Comparison of ENCODE assay signal across 26 mouse cellular contexts in genomic region chr4:39380771-39381170, GRCm38 (mm10).
DNase-seq lines count a peak whose midpoint lies in the region; ATAC-seq and TF ChIP-seq lines count a peak whose summit lies in the region.
"Had no signal": no experiment of that assay in that cellular context is flagged by ENCODE, and none has a peak within 500 bp of the region (broad histone marks: within the 10 kb centered on the region; RNA-seq: fewer than 3 reads in every experiment).

No protein-coding gene starts in this region.

- intact Hi-C loops in gastrocnemius, postnatal 14 days (cut with DNase I; ENCODE audit: low total_unique reads), result no loop called here

- 53% methylated on average over 2 of the region's 2 CpGs for WGBS in kidney, postnatal 0 days

- no peaks in the 10 kb centered on the region for H3K4me1 ChIP-seq in kidney, postnatal 0 days (replicated peaks; ENCODE audit: insufficient read depth, low read length)
- no peaks in the 10 kb centered on the region for H3K4me1 ChIP-seq in ES-E14 (ENCODE audit: control insufficient read depth in 2 of 2, insufficient read depth in 2 of 2, low read length in 2 of 2, poor library complexity in 1 of 2)
- H3K4me1 ChIP-seq: forebrain, embryonic 10.5 days; forebrain, embryonic 13.5 days; heart, embryonic 13.5 days had no signal

- H3K27ac ChIP-seq in kidney, postnatal 0 days, result no peak overlapping the region
- no peak overlapping the region for H3K27ac ChIP-seq in ES-E14 (ENCODE audit: insufficient read depth, low read depth, low read length, poor library complexity, severe bottlenecking)
- H3K27ac ChIP-seq: forebrain, embryonic 10.5 days; forebrain, embryonic 13.5 days; gastrocnemius, adult 2 months; heart, embryonic 10.5 days; heart, embryonic 13.5 days; hindbrain, embryonic 14.5 days; hindbrain, postnatal 0 days had no signal

- peak; percentile 1 for DNase-seq in kidney, postnatal 0 days (ENCODE audit: low spot score)
- no peak for DNase-seq in kidney, postnatal 10 days
- no peak for DNase-seq in ES-E14 (ENCODE audit: low read depth, low spot score)
- peak; percentile 19 for DNase-seq in ZHBTc4 (ENCODE audit: low read depth, low spot score)
- DNase-seq in gastrocnemius, postnatal 14 days, result no peak
- no peak for DNase-seq in layer of hippocampus, adult 8-10 months (ENCODE audit: low spot score in 2 of 2)
- DNase-seq: adrenal gland, adult 2 months; adrenal gland, postnatal 14 days; cerebellum, adult 11 months; cerebellum, adult 2 months; cerebellum, adult 9-11 months; cerebellum, postnatal 25 days; gastrocnemius, adult 2 months; gastrocnemius, postnatal 25 days; heart, adult 18-20 months; heart, postnatal 14 days; heart, postnatal 4 days had no signal

- no peak for TF ChIP-seq CTCF in kidney, postnatal 0 days (IDR thresholded peaks at IDR 0.05; ENCODE audit: low read depth)

- no peak for ATAC-seq in kidney, postnatal 0 days (replicated peaks; ENCODE audit: low FRiP score, low read depth)
- ATAC-seq: forebrain, embryonic 13.5 days; forebrain, embryonic 16.5 days; hindbrain, postnatal 0 days; inflammation-experienced regulatory T-cells, adult 6 months; intestine, embryonic 16.5 days had no signal

- no peaks in the 10 kb centered on the region for H3K9me3 ChIP-seq in kidney, postnatal 0 days (replicated peaks; ENCODE audit: low read length)
- H3K9me3 ChIP-seq in ES-E14 (ENCODE audit: control insufficient read depth, insufficient read depth, low read depth, low read length), result no peaks in the 10 kb centered on the region
- H3K9me3 ChIP-seq: forebrain, embryonic 10.5 days; forebrain, embryonic 13.5 days; heart, embryonic 10.5 days; heart, embryonic 13.5 days had no signal

- no peak overlapping the region for H3K9ac ChIP-seq in kidney, postnatal 0 days (ENCODE audit: low read depth, low read length)
- no peak overlapping the region for H3K9ac ChIP-seq in ES-E14 (ENCODE audit: insufficient read depth, low read depth, low read length, poor library complexity, severe bottlenecking)
- H3K9ac ChIP-seq: forebrain, embryonic 13.5 days; heart, embryonic 13.5 days; hindbrain, embryonic 14.5 days had no signal

- no peaks in the 10 kb centered on the region for H3K27me3 ChIP-seq in kidney, postnatal 0 days (ENCODE audit: insufficient read depth, low read length)
- H3K27me3 ChIP-seq: forebrain, embryonic 13.5 days; heart, embryonic 13.5 days had no signal

- in situ Hi-C loops in ES-E14 (cut with MboI; ENCODE audit: low sequenced_read_pairs in 2 of 2, unreplicated experiment in 2 of 2), result no loop called here

- H3K36me3 ChIP-seq in kidney, postnatal 0 days (ENCODE audit: insufficient read depth, low read length), result no peaks in the 10 kb centered on the region
- H3K36me3 ChIP-seq in ES-E14 (ENCODE audit: control insufficient read depth, insufficient read depth, low read length, poor library complexity, severe bottlenecking), result no peaks in the 10 kb centered on the region
- H3K36me3 ChIP-seq: forebrain, embryonic 10.5 days; heart, embryonic 10.5 days; heart, embryonic 13.5 days had no signal

- no peak overlapping the region for H3K4me2 ChIP-seq in kidney, postnatal 0 days (ENCODE audit: low read length)
- H3K4me2 ChIP-seq: forebrain, embryonic 13.5 days; heart, embryonic 13.5 days; hindbrain, embryonic 14.5 days had no signal

- H3K4me3 ChIP-seq in kidney, postnatal 0 days (replicated peaks; ENCODE audit: low read depth, low read length), result no peak overlapping the region
- no peak overlapping the region for H3K4me3 ChIP-seq in ES-E14 (ENCODE audit: insufficient read depth in 1 of 2, low read depth in 1 of 2, low read length in 2 of 2, poor library complexity in 1 of 2, severe bottlenecking in 1 of 2)
- H3K4me3 ChIP-seq: forebrain, embryonic 10.5 days; forebrain, embryonic 13.5 days; gastrocnemius, adult 2 months; heart, embryonic 10.5 days; heart, embryonic 13.5 days had no signal

TF ChIP-seq in ES-E14, 5 proteins besides CTCF, POLR2A, EP300 and RAD21:
- TF ChIP-seq ZC3H11A (IDR thresholded peaks at IDR 0.05; ENCODE audit: borderline replicate concordance, low read depth, low read length), result no peak
- peak; percentile 76 for TF ChIP-seq ZNF384 (IDR thresholded peaks at IDR 0.05; ENCODE audit: low read depth, low read length)

Comparison
In these comparisons a context has a peak if more than half of its experiments do, and no peak if none do; other contexts are left out.
1. DNase-seq: peak in kidney, postnatal 0 days (single experiment) and ZHBTc4 (single experiment); none in kidney, postnatal 10 days (single experiment), ES-E14 (single experiment), gastrocnemius, postnatal 14 days (single experiment) and layer of hippocampus, adult 8-10 months (0 of 2).